Mouse (Mus musculus): ENCODE data around the gene Aatk. TPM values are rescaled to one million over a fixed set of nuclear protein-coding genes. Genes with fewer than 3 reads are reported as not detected.

The Aatk gene
- total and polyA plus RNA-seq, 3 experiments, result 0.38 TPM; not detected in 2

- H3K9me3 ChIP-seq (replicated peaks), result no peaks in the 10 kb centered on the region
- ATAC-seq (ENCODE audit: extremely low read depth, insufficient number of reproducible peaks, low FRiP score, poor library complexity, severe bottlenecking) (no peak), DNase-seq (ENCODE audit: low spot score) (no peak)
- TF ChIP-seq GATA2 (IDR thresholded peaks at IDR 0.05; ENCODE audit: borderline replicate concordance, low read depth, low read length) (no peak), POLR2AphosphoS5 (IDR thresholded peaks at IDR 0.05; ENCODE audit: insufficient replicate concordance, low read depth, low read length) (no peak), GATA1 (IDR thresholded peaks at IDR 0.05; ENCODE audit: borderline replicate concordance, low read length) (no peak), CTCF (IDR thresholded peaks at IDR 0.05; ENCODE audit: low read depth, low read length) (no peak), TAL1 (conservative IDR thresholded peaks at IDR 0.05; ENCODE audit: low read depth, low read length) (no peak)
- peaks cover 12% of the 10 kb centered on the region for H3K27me3 ChIP-seq (ENCODE audit: insufficient read depth, low read length)
- no peaks in the 10 kb centered on the region for H3K36me3 ChIP-seq (replicated peaks)
- no peak overlapping the region for H3K4me3 ChIP-seq (ENCODE audit: low read depth, low read length)
- H3K4me1 ChIP-seq (ENCODE audit: insufficient read depth, low read depth, low read length), result peaks cover 3% of the 10 kb centered on the region; the same call in 1 of the 2 replicates
Measured at GRCm38 (mm10) chr11:119960671-119961070, 86.3 kb downstream of the Aatk start.

GRCm38 (mm10) chr11:119959714-119960113 lies 87.3 kb downstream of the Aatk start:
- Histone ChIP-seq H3K4me3 (ENCODE audit: low read depth, low read length) (no peak overlapping the region), H3K9me3 (replicated peaks) (no peaks in the 10 kb centered on the region), H3K27me3 (ENCODE audit: insufficient read depth, low read length) (peaks cover 12% of the 10 kb centered on the region), H3K4me1 (ENCODE audit: insufficient read depth, low read depth, low read length) (peaks cover 10% of the 10 kb centered on the region), H3K36me3 (replicated peaks) (no peaks in the 10 kb centered on the region)
- DNase-seq (ENCODE audit: low spot score) (no peak), ATAC-seq (ENCODE audit: extremely low read depth, insufficient number of reproducible peaks, low FRiP score, poor library complexity, severe bottlenecking) (no peak)
- no peak for TF ChIP-seq POLR2AphosphoS5 (IDR thresholded peaks at IDR 0.05; ENCODE audit: insufficient replicate concordance, low read depth, low read length)
- no peak for TF ChIP-seq CTCF (IDR thresholded peaks at IDR 0.05; ENCODE audit: low read depth, low read length)
- no peak for TF ChIP-seq GATA1 (IDR thresholded peaks at IDR 0.05; ENCODE audit: borderline replicate concordance, low read length)
- no peak for TF ChIP-seq GATA2 (IDR thresholded peaks at IDR 0.05; ENCODE audit: borderline replicate concordance, low read depth, low read length)
- no peak for TF ChIP-seq TAL1 (conservative IDR thresholded peaks at IDR 0.05; ENCODE audit: low read depth, low read length)

- no peaks in the 10 kb centered on the region for H3K9me3 ChIP-seq (replicated peaks)
- H3K4me1 ChIP-seq (ENCODE audit: insufficient read depth, low read depth, low read length), result peaks cover 16% of the 10 kb centered on the region
- H3K4me3 ChIP-seq (ENCODE audit: low read depth, low read length), result no peak overlapping the region
- DNase-seq (ENCODE audit: low spot score) (no peak), ATAC-seq (ENCODE audit: extremely low read depth, insufficient number of reproducible peaks, low FRiP score, poor library complexity, severe bottlenecking) (no peak)
- peaks cover 12% of the 10 kb centered on the region for H3K27me3 ChIP-seq (ENCODE audit: insufficient read depth, low read length)
- TF ChIP-seq CTCF (IDR thresholded peaks at IDR 0.05; ENCODE audit: low read depth, low read length) (no peak), TAL1 (conservative IDR thresholded peaks at IDR 0.05; ENCODE audit: low read depth, low read length) (no peak), GATA2 (IDR thresholded peaks at IDR 0.05; ENCODE audit: borderline replicate concordance, low read depth, low read length) (no peak), GATA1 (IDR thresholded peaks at IDR 0.05; ENCODE audit: borderline replicate concordance, low read length) (no peak)
- no peaks in the 10 kb centered on the region for H3K36me3 ChIP-seq (replicated peaks)
Measured at GRCm38 (mm10) chr11:119958856-119959255, 88.1 kb downstream of the Aatk start.

Other genes starting within 250 kb of the Aatk start
- gene Chmp6, start 133.7 kb downstream of the Aatk start, total RNA-seq (2014; fragmentation: Nextera tagmentation), result 6.7 and 8.4 TPM in 2 replicates
- 28.5 and 30.8 TPM in 2 replicates for gene Chmp6, start 133.7 kb downstream of the Aatk start, total RNA-seq (2017)
- gene Chmp6, start 133.7 kb downstream of the Aatk start, polyA plus RNA-seq (2012), result 53.1 and 59.0 TPM in 2 replicates
- gene Baiap2, start 104.4 kb downstream of the Aatk start, total RNA-seq (2014; fragmentation: Nextera tagmentation), result 0.39 and 0.98 TPM in 2 replicates
- 3.4 and 3.6 TPM in 2 replicates for gene Baiap2, start 104.4 kb downstream of the Aatk start, total RNA-seq (2017)
- 14.0 and 19.5 TPM in 2 replicates for gene Baiap2, start 104.4 kb downstream of the Aatk start, polyA plus RNA-seq (2012)
- gene Cep131, start 39.7 kb upstream of the Aatk start, total RNA-seq (2014; fragmentation: Nextera tagmentation), result 6.1 and 10.4 TPM in 2 replicates
- gene Cep131, start 39.7 kb upstream of the Aatk start, total RNA-seq (2017), result 7.9 and 8.8 TPM in 2 replicates
- 26.2 and 30.1 TPM in 2 replicates for gene Cep131, start 39.7 kb upstream of the Aatk start, polyA plus RNA-seq (2012)
- gene Tepsin, start 51.6 kb upstream of the Aatk start, total RNA-seq (2014; fragmentation: Nextera tagmentation), result 13.1 and 14.2 TPM in 2 replicates
- 12.1 and 15.7 TPM in 2 replicates for gene Tepsin, start 51.6 kb upstream of the Aatk start, total RNA-seq (2017)
- gene Tepsin, start 51.6 kb upstream of the Aatk start, polyA plus RNA-seq (2012), result 24.2 and 24.3 TPM in 2 replicates
- gene Ndufaf8, start 51.8 kb upstream of the Aatk start, total RNA-seq (2014; fragmentation: Nextera tagmentation), result 10.4 and 11.1 TPM in 2 replicates
- gene Ndufaf8, start 51.8 kb upstream of the Aatk start, total RNA-seq (2017), result 15.1 and 20.3 TPM in 2 replicates
- gene Ndufaf8, start 51.8 kb upstream of the Aatk start, polyA plus RNA-seq (2012), result 60.0 and 78.2 TPM in 2 replicates
- gene Slc38a10, start 104.2 kb upstream of the Aatk start, total RNA-seq (2014; fragmentation: Nextera tagmentation), result 47.0 and 52.8 TPM in 2 replicates
- 65.4 and 69.5 TPM in 2 replicates for gene Slc38a10, start 104.2 kb upstream of the Aatk start, total RNA-seq (2017)
- 92.4 and 92.6 TPM in 2 replicates for gene Slc38a10, start 104.2 kb upstream of the Aatk start, polyA plus RNA-seq (2012)
- 0.10 TPM in 1 of 2 replicates, not detected in the other for gene Bahcc1, start 185.8 kb upstream of the Aatk start, total RNA-seq (2014; fragmentation: Nextera tagmentation)
- gene Bahcc1, start 185.8 kb upstream of the Aatk start, total RNA-seq (2017), result 0.05 and 0.12 TPM in 2 replicates
- 0.42 and 0.50 TPM in 2 replicates for gene Bahcc1, start 185.8 kb upstream of the Aatk start, polyA plus RNA-seq (2012)

Measured in G1E (cell line).